Mouse (Mus musculus): ENCODE measurements around the gene Nab2. TPM values are rescaled to one million over a fixed set of nuclear protein-coding genes. Genes with fewer than 3 reads are reported as not detected.

The Nab2 gene
- polyA plus RNA-seq, 1 experiment from 2014 or later = 9.2 TPM

DNA sequence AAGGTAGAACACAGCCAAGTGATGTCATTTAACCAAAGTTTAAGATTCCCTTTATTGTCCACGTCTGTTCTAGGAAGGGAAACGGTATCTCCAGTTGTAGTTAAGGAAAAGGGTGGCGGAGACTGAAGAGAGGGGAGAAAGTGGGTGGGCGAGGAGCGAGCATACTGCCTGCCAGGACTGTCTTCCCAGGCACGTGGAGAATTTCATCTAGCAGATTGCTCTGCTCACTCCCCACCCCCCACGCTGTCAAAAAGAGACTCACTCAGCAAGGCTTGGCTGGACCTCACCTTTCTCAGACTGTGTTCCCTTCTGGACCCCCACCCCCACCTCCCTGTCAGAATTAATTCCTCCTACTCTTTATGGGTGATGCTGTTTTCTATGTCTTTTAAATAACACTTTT is 802 bp upstream of the Nab2 start:
- 0 out of 2 replicates have a peak overlapping the region, but pooled peaks have one; percentile 2 for H3K9ac ChIP-seq (replicated peaks; ENCODE audit: low read depth, low read length)
- H3K9me3 ChIP-seq (ENCODE audit: control insufficient read depth, low read depth, low read length) = no peaks in the 10 kb centered on the region
- peak overlapping the region; percentile 98; the same call in 1 of the 2 replicates for H3K27ac ChIP-seq (ENCODE audit: low read length)
- H3K4me3 ChIP-seq (ENCODE audit: low read depth, low read length) = peak overlapping the region; percentile 73; the same call in 1 of the 2 replicates
- H3K4me2 ChIP-seq (replicated peaks; ENCODE audit: low read depth, low read length) = peak overlapping the region; percentile 73
- peaks cover 23% of the 10 kb centered on the region for H3K4me1 ChIP-seq (ENCODE audit: control insufficient read depth, insufficient read depth, low read length)
- WGBS = 11% methylated on average over 7 of the region's 7 CpGs
- H3K36me3 ChIP-seq (ENCODE audit: control insufficient read depth, insufficient read depth, low read length) = peaks cover 7% of the 10 kb centered on the region
- H3K27me3 ChIP-seq (ENCODE audit: control insufficient read depth, insufficient read depth, low read length) = no peaks in the 10 kb centered on the region
- no peak for ATAC-seq (ENCODE audit: insufficient number of reproducible peaks, insufficient read depth, low FRiP score, low read depth)

DNA sequence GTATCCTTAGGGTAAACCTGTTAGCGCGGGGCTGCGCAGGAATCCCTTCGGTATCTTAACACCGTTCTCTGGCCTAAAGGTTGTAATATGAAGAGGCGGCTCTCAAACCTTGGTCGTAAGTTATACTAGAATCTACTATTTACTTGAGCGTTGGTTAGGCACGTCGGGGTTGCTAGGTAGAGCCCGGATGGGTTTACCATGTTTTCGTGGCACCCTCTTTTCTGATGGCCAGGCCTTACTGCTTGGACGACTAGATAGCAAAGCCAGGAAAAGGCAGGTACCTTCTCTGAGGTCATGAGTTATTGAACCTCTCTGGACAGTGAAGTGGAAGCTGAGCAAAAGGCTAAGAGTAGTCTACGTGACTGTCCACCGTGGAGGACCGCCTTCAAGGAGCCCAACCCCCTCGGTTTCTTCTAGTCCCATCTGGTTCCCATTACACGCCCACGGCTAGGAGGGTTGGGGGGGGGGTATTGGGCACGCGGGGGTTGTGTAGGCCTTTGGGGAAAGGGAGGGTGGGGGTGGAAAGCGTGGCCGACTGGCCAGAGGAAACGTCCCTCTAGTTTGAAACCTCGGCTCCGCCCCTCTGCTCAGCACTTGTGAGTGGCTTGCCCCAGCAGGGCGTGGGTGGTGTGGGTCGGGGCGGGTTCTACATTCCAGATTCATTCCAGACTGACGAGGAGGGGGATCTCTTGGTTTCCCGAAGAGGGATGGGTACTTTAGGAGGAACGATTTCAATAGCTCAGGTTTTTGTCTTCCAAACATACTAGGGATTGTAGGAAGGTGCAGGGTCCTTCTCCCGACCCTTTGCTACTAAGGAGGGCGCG is 887 bp downstream of the Nab2 start:
- WGBS = 1% methylated on average over 35 of the region's 35 CpGs
- Histone ChIP-seq H3K27me3 (ENCODE audit: control insufficient read depth, insufficient read depth, low read length) (no peaks in the 10 kb centered on the region), H3K36me3 (ENCODE audit: control insufficient read depth, insufficient read depth, low read length) (peaks cover 12% of the 10 kb centered on the region), H3K4me2 (replicated peaks; ENCODE audit: low read depth, low read length) (peak overlapping the region; percentile 73), H3K27ac (ENCODE audit: low read length) (peak overlapping the region; percentile 98), H3K9me3 (ENCODE audit: control insufficient read depth, low read depth, low read length) (no peaks in the 10 kb centered on the region), H3K4me1 (ENCODE audit: control insufficient read depth, insufficient read depth, low read length) (peaks cover 40% of the 10 kb centered on the region), H3K4me3 (ENCODE audit: low read depth, low read length) (peak overlapping the region; percentile 73), H3K9ac (replicated peaks; ENCODE audit: low read depth, low read length) (peak overlapping the region; percentile 78)
- peak; percentile 63 for ATAC-seq (ENCODE audit: insufficient number of reproducible peaks, insufficient read depth, low FRiP score, low read depth)

DNA sequence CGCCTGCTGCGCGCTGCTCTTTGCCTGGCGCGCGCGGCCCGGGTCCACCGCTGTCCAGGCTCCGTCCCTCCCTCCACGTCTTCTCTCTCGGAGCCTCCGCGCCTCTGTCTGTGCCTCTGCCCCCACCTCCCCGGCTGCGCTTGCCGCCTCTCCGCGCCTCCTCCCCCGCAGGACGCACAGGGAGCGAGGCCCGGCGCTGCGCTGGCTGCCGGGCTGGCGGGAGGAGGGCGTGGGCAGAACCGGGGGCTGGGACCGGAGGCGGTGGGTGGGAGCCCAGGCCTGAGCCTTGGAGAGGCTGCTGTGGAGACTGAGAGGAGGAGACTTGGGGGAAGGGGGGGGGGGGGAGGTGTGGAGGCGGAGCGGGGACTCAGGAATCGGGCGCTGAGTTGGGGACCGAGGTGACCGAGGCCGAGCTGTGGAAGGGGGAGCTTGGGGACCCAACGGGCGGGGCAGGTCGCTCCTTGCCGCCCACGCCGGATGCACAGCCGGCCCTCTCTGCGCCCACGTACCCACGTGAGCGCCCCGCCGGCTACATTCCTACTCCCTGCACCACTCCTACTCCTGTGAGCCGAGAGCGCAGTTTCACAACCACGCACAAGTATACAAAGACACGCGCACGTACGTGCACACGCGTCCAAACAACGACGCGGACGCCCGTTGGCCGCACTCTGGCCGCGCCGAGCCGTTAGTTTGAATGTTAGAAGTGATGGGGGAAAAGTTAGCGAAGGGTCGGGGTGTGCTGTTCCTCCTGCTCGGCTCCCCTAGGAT is 1.7 kb downstream of the Nab2 start, which contains the start of gene Nemp1:
TSS of gene Nemp1 (plus strand) at position 401 of the 768 bp plus-strand sequence.
- Histone ChIP-seq H3K27me3 (ENCODE audit: control insufficient read depth, insufficient read depth, low read length) (no peaks in the 10 kb centered on the region), H3K4me1 (ENCODE audit: control insufficient read depth, insufficient read depth, low read length) (peaks cover 48% of the 10 kb centered on the region), H3K36me3 (ENCODE audit: control insufficient read depth, insufficient read depth, low read length) (peaks cover 12% of the 10 kb centered on the region), H3K9me3 (ENCODE audit: control insufficient read depth, low read depth, low read length) (no peaks in the 10 kb centered on the region), H3K27ac (ENCODE audit: low read length) (peak within 1 kb of the TSS; percentile 98), H3K9ac (replicated peaks; ENCODE audit: low read depth, low read length) (peak within 1 kb of the TSS; percentile 78), H3K4me3 (ENCODE audit: low read depth, low read length) (peak within 1 kb of the TSS; percentile 73), H3K4me2 (replicated peaks; ENCODE audit: low read depth, low read length) (peak within 1 kb of the TSS; percentile 73)
- under 1% methylated on average over 62 of the region's 73 CpGs for WGBS
- peak; percentile 71 for ATAC-seq (ENCODE audit: insufficient number of reproducible peaks, insufficient read depth, low FRiP score, low read depth)

DNA sequence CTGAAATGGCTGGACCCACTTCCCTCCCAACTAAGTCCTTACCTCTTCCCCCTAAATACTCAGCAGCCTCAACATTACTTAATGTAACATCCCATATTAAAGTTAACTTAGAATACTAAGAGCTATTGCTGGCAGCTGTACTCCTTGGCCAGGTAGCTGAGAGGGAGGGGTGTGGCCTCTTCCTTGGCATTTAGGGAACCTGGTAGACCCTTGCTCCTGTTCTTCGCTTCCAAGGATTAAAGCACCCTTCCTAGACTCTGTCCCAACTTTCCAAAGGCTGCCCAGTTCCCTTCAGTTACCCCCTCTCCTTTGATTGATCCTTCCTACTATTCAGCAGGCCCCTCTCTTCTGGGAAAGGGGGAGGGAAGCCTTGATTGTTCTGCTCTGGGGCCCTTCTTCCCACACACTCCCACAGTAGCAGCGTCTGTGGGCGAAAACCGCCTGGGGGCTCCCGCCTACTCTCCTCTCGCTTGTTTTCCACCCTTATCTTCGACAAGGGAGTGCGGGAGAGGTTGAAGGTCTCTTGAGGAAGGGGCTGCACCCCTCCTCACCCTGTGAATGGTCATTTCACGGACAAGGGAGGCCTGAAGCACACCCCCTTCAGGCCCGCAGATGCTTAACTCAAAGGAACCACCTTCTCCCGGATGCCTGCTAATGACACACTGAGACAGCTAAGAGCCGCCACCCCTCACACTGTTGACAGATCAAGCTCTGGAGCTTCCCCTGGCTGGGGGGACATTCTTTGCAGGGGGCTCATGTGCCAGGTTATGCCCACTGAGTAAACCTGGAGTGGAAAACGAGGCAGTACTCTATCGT is 2.8 kb downstream of the Nab2 start:
- WGBS = 8% methylated on average over 14 of the region's 14 CpGs
- Histone ChIP-seq H3K4me3 (ENCODE audit: low read depth, low read length) (peak overlapping the region; percentile 73), H3K4me1 (ENCODE audit: control insufficient read depth, insufficient read depth, low read length) (peaks cover 59% of the 10 kb centered on the region), H3K9ac (replicated peaks; ENCODE audit: low read depth, low read length) (peak overlapping the region; percentile 78), H3K4me2 (replicated peaks; ENCODE audit: low read depth, low read length) (peak overlapping the region; percentile 73), H3K36me3 (ENCODE audit: control insufficient read depth, insufficient read depth, low read length) (peaks cover 16% of the 10 kb centered on the region), H3K9me3 (ENCODE audit: control insufficient read depth, low read depth, low read length) (no peaks in the 10 kb centered on the region), H3K27ac (ENCODE audit: low read length) (peak overlapping the region; percentile 98), H3K27me3 (ENCODE audit: control insufficient read depth, insufficient read depth, low read length) (no peaks in the 10 kb centered on the region)
- no peak for ATAC-seq (ENCODE audit: insufficient number of reproducible peaks, insufficient read depth, low FRiP score, low read depth)

DNA sequence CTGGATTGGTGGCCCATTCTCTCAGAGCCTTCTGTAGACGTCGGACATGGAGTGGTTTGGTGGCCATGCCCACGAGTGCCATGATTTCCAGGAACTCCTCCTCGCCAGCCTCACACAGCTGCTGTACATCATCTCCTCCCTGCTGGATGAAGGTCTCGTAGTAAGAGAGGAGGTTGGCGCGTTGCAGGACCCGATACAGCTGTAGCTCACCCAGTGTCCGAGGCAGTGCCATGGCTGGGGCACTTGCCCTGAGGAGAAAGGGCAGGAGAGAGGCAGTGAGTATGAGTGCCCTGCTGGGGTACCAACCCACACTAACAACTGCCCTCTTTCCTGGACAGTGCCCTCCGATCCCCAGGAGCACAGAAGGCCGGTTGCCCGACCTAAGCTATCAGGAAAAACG is 3.5 kb downstream of the Nab2 start:
- no peaks in the 10 kb centered on the region for H3K9me3 ChIP-seq (ENCODE audit: control insufficient read depth, low read depth, low read length)
- 38% methylated on average over 13 of the region's 13 CpGs for WGBS
- H3K4me1 ChIP-seq (ENCODE audit: control insufficient read depth, insufficient read depth, low read length) = peaks cover 59% of the 10 kb centered on the region

GRCm38 (mm10) chr10:127664166-127664565 is 4.2 kb downstream of the Nab2 start:
- Histone ChIP-seq H3K9ac (replicated peaks; ENCODE audit: low read depth, low read length) (no peak overlapping the region), H3K27ac (ENCODE audit: low read length) (peak overlapping the region; percentile 44; the same call in 1 of the 2 replicates), H3K36me3 (ENCODE audit: control insufficient read depth, insufficient read depth, low read length) (peaks cover 23% of the 10 kb centered on the region), H3K27me3 (ENCODE audit: control insufficient read depth, insufficient read depth, low read length) (no peaks in the 10 kb centered on the region), H3K4me3 (ENCODE audit: low read depth, low read length) (peak overlapping the region; percentile 0; the same call in 1 of the 2 replicates), H3K9me3 (ENCODE audit: control insufficient read depth, low read depth, low read length) (no peaks in the 10 kb centered on the region), H3K4me1 (ENCODE audit: control insufficient read depth, insufficient read depth, low read length) (peaks cover 58% of the 10 kb centered on the region), H3K4me2 (replicated peaks; ENCODE audit: low read depth, low read length) (peak overlapping the region; percentile 73; the same call in 1 of the 2 replicates)
- no peak for ATAC-seq (ENCODE audit: insufficient number of reproducible peaks, insufficient read depth, low FRiP score, low read depth)
- WGBS = 39% methylated on average over 16 of the region's 16 CpGs

More for the DNA sequence above, 3.5 kb downstream of the Nab2 start:
- Histone ChIP-seq H3K4me3 (ENCODE audit: low read depth, low read length) (peak overlapping the region; percentile 73), H3K4me2 (replicated peaks; ENCODE audit: low read depth, low read length) (peak overlapping the region; percentile 73), H3K9ac (replicated peaks; ENCODE audit: low read depth, low read length) (peak overlapping the region; percentile 78; the same call in 1 of the 2 replicates), H3K27ac (ENCODE audit: low read length) (no peak overlapping the region), H3K27me3 (ENCODE audit: control insufficient read depth, insufficient read depth, low read length) (no peaks in the 10 kb centered on the region), H3K36me3 (ENCODE audit: control insufficient read depth, insufficient read depth, low read length) (peaks cover 18% of the 10 kb centered on the region)
- ATAC-seq (ENCODE audit: insufficient number of reproducible peaks, insufficient read depth, low FRiP score, low read depth) = no peak

DNA sequence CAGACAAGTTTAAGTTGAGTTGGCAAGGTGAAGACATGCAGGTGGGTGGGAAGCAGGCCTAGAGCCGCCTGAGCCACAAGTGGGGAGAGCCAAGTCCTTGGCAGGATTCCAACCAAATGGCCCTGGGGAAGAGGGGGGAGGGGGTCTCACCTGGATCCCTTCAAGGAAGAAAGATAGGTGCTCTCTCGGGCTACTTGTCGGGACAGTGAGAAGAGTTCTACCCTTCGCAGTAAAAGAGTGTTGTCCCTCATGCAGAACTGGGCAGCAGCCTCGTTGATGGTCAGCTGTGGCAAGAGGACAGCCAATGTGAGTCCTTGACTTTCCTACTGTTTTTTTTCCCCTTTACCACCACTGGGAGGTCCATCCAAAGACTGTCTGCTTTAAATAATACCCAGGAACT is 4.8 kb downstream of the Nab2 start:
- no peak overlapping the region for H3K9ac ChIP-seq (replicated peaks; ENCODE audit: low read depth, low read length)
- peak overlapping the region; percentile 44; the same call in 1 of the 2 replicates for H3K27ac ChIP-seq (ENCODE audit: low read length)
- H3K4me3 ChIP-seq (ENCODE audit: low read depth, low read length) = no peak overlapping the region
- no peaks in the 10 kb centered on the region for H3K27me3 ChIP-seq (ENCODE audit: control insufficient read depth, insufficient read depth, low read length)
- H3K4me2 ChIP-seq (replicated peaks; ENCODE audit: low read depth, low read length) = peak overlapping the region; percentile 73; the same call in 1 of the 2 replicates
- no peak for ATAC-seq (ENCODE audit: insufficient number of reproducible peaks, insufficient read depth, low FRiP score, low read depth)
- H3K36me3 ChIP-seq (ENCODE audit: control insufficient read depth, insufficient read depth, low read length) = peaks cover 23% of the 10 kb centered on the region
- 16% methylated on average over 5 of the region's 5 CpGs for WGBS
- H3K9me3 ChIP-seq (ENCODE audit: control insufficient read depth, low read depth, low read length) = no peaks in the 10 kb centered on the region
- H3K4me1 ChIP-seq (ENCODE audit: control insufficient read depth, insufficient read depth, low read length) = peaks cover 56% of the 10 kb centered on the region

All from stomach, embryonic 14.5 days (tissue).